Mouse (Mus musculus) neural tube, embryonic 14.5 days (tissue): ENCODE measurements around the gene Trip4. TPM values are rescaled to one million over a fixed set of nuclear protein-coding genes. Genes with fewer than 3 reads are reported as not detected.
"Not testable (repeated sequence)": the region's sequence is repeated elsewhere in the genome, so short reads cannot be mapped to it uniquely, and the experiment has no call there.

Source experiments
- ATAC-seq: fragments of 200-750 bp; cut with Nextera tagmentation; 2 replicates; pipeline ENCODE4 v1.8.0; 2017; ENCODE audit warnings: low read depth, mild to moderate bottlenecking, moderate TSS enrichment, moderate library complexity
- H3K27ac ChIP-seq: fragments of 300-500 bp; sonication (generic); 2 replicates; pipeline ENCODE4 v1.5.1; 2014; ENCODE audit warnings: low read depth, mild to moderate bottlenecking, control low read depth, low read length, moderate library complexity, mixed read lengths
- H3K27me3 ChIP-seq: fragments of 300-500 bp; sonication (generic); 2 replicates; pipeline ENCODE4 v1.6.1; 2014; ENCODE audit warnings: low read length; ENCODE audit not compliant: control insufficient read depth, insufficient read depth
- H3K36me3 ChIP-seq: fragments of 300-500 bp; sonication (generic); 2 replicates; pipeline ENCODE4 v1.6.1; 2014; ENCODE audit warnings: low read length, mixed read lengths; ENCODE audit not compliant: control insufficient read depth, insufficient read depth
- H3K4me1 ChIP-seq: fragments of 300-500 bp; sonication (generic); 2 replicates; pipeline ENCODE4 v1.6.1; 2014; ENCODE audit warnings: low read length; ENCODE audit not compliant: control insufficient read depth, insufficient read depth
- H3K4me2 ChIP-seq: fragments of 300-500 bp; sonication (generic); 2 replicates; pipeline ENCODE4 v1.6.1; 2014; ENCODE audit warnings: mild to moderate bottlenecking, low read depth, low read length, control low read depth
- H3K4me3 ChIP-seq: fragments of 300-500 bp; sonication (generic); 2 replicates; pipeline ENCODE4 v1.5.1; 2014; ENCODE audit warnings: low read depth, low read length, control low read depth, mixed read lengths
- H3K9ac ChIP-seq: fragments of 300-500 bp; sonication (generic); replicated peaks from 2 replicates; pipeline ENCODE4 v1.6.1; 2014; ENCODE audit warnings: low read depth, mild to moderate bottlenecking, control low read depth, low read length, mixed read lengths
- H3K9me3 ChIP-seq: fragments of 300-500 bp; sonication (generic); 2 replicates; pipeline ENCODE4 v1.6.1; 2016; ENCODE audit warnings: low read length; ENCODE audit not compliant: control insufficient read depth
- WGBS: fragments of 180-500 bp; shearing (Covaris S2); extraction: QIAGEN DNeasy Blood & Tissue Kit; methylation state at CpG from one replicate; pipeline ENCODE4 v1.1.7; 2014; 5-methylcytosine and 5-hydroxymethylcytosine counted together
- polyA plus RNA-seq: library from polyadenylated mRNA; unstranded; fragments of >200 nt; fragmentation: Nextera tagmentation; extraction: Ambion mirVana; gene quantifications from 2 replicates; pipeline ENCODE4 v1.2.1, GENCODE M21; 2014

Gene Trip4
- polyA plus RNA-seq, 1 experiment from 2014 or later, result 37.2 TPM

DNA sequence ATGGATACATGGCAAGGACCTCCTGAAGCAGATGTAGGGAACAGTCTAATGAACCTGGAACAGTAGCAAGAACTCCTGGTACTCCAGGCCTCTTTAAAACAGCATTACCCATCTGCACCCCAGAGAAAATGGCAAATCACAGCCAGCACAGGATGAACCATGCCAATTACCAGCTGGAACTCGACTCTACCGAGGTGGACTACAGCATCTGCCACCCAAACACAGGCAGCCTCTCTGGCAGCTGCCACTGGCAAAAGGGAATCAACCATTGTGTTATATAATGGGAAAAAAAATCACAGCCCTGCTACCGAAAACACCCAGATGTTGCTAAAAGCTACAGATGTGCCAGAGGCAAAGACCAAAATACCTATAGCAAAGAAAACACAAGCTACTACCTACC is 115.5 kb downstream of the Trip4 start:
- WGBS, result 42% methylated on average over 3 of the region's 3 CpGs
- H3K27me3 ChIP-seq, result no peaks in the 10 kb centered on the region
- H3K4me1 ChIP-seq, result peaks cover 21% of the 10 kb centered on the region
- peak; percentile 46; the same call in 1 of the 2 replicates for ATAC-seq
- H3K9ac ChIP-seq, result no peak overlapping the region
- peaks cover 3% of the 10 kb centered on the region; the same call in 1 of the 2 replicates for H3K36me3 ChIP-seq
- H3K27ac ChIP-seq, result peak overlapping the region; percentile 24; the same call in 1 of the 2 replicates
- H3K4me3 ChIP-seq, result no peak overlapping the region
- H3K4me2 ChIP-seq, result no peak overlapping the region
- H3K9me3 ChIP-seq, result no peaks in the 10 kb centered on the region

DNA sequence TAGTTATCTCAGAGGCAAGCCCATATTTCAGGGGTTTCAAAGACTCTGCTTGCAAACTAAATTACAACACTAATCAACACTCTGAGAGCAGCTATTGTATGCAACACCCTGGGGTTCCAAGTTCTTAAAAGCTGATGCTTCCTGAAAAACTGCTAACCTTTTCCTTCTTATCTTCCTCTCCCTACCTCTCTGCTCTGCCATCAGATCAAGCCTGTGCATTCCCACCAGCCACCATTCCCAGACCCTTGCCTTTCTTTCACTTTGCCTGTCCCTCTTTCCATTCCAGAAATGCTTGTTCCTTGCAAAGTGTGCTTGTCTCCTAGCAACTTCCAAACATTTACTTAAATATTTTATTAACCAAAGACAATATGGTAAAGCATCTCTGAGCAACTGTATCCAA is 116.7 kb downstream of the Trip4 start:
- Histone ChIP-seq H3K4me3 (no peak overlapping the region), H3K4me2 (no peak overlapping the region), H3K27ac (no peak overlapping the region), H3K4me1 (peaks cover 30% of the 10 kb centered on the region), H3K9me3 (no peaks in the 10 kb centered on the region), H3K36me3 (peaks cover 3% of the 10 kb centered on the region; the same call in 1 of the 2 replicates), H3K9ac (no peak overlapping the region), H3K27me3 (no peaks in the 10 kb centered on the region)
- ATAC-seq, result no peak

DNA sequence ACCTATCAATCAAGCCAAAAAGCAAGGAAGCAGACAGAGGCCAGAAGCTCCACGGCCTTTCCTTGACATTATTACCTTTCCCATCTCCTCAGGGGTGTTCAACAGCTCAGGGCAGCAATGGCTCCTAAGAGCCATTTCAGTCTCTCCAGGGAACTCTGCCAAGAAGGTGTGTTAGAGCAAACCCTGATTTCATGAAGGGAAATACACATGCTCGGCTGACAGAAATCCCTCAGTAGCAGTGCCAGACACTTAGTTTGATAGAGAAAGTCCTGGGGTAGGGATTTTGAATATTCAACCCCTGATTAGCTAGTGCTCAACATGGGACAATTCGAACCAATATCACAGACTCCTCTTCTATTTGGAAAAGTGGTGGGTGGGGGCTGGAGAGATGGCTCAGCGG is 117.5 kb downstream of the Trip4 start:
- Histone ChIP-seq H3K4me1 (peaks cover 36% of the 10 kb centered on the region), H3K36me3 (peaks cover 3% of the 10 kb centered on the region; the same call in 1 of the 2 replicates), H3K27me3 (no peaks in the 10 kb centered on the region), H3K9me3 (no peaks in the 10 kb centered on the region), H3K4me2 (no peak overlapping the region), H3K4me3 (no peak overlapping the region), H3K27ac (no peak overlapping the region), H3K9ac (no peak overlapping the region)
- 65% methylated on average over 4 of the region's 4 CpGs for WGBS
- no peak for ATAC-seq

DNA sequence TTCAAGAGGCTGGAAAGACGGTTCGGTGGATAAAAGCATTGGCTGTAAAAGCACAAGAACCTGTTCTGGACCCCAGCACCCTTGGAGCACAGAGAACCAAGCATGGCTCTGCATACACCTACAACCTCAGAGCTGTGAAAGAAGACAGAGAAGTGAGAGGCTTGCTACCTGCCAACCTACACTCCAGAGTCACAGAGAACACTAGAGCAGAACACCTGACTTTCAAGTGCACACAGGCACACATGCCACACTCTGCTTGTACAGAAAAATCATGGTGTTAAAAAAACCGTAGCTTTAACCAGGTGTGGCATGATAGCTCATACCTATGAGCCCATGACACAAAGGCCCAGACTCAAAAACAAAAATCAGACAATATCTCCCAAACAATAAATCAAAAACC is 118.8 kb downstream of the Trip4 start:
- H3K27me3 ChIP-seq, result no peaks in the 10 kb centered on the region
- H3K4me2 ChIP-seq, result no peak overlapping the region
- no peak overlapping the region for H3K9ac ChIP-seq
- peaks cover 35% of the 10 kb centered on the region for H3K4me1 ChIP-seq
- WGBS, result 90% methylated on average over 3 of the region's 3 CpGs
- no peak overlapping the region for H3K4me3 ChIP-seq
- H3K27ac ChIP-seq, result no peak overlapping the region
- no peak for ATAC-seq
- no peaks in the 10 kb centered on the region for H3K9me3 ChIP-seq
- peaks cover 3% of the 10 kb centered on the region; the same call in 1 of the 2 replicates for H3K36me3 ChIP-seq

DNA sequence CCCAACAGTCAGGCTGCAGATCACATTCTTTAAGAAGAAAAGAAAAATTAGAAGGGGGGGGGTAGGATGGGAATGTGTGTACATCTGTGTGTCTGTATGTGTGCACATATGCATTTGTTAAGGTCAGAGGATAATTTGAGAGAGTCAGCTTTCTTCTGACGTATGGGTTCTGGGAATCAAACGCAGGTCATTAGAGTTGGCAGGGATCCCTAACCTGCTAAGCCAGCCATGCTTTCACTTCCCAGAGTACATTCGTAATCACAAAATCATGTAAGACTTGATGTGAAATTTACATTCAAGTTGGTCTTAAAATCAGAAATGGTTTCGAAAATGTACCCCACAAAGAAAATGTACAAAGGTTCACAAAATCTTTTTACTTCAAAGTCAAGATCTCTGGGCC is 120.0 kb downstream of the Trip4 start:
- 61% methylated on average over 4 of the region's 4 CpGs for WGBS
- Histone ChIP-seq H3K27ac (0 out of 2 replicates have a peak overlapping the region, but pooled peaks have one; percentile 1), H3K4me2 (no peak overlapping the region), H3K4me1 (peaks cover 34% of the 10 kb centered on the region), H3K27me3 (no peaks in the 10 kb centered on the region), H3K36me3 (no peaks in the 10 kb centered on the region), H3K9ac (no peak overlapping the region), H3K4me3 (no peak overlapping the region), H3K9me3 (no peaks in the 10 kb centered on the region)
- no peak for ATAC-seq

DNA sequence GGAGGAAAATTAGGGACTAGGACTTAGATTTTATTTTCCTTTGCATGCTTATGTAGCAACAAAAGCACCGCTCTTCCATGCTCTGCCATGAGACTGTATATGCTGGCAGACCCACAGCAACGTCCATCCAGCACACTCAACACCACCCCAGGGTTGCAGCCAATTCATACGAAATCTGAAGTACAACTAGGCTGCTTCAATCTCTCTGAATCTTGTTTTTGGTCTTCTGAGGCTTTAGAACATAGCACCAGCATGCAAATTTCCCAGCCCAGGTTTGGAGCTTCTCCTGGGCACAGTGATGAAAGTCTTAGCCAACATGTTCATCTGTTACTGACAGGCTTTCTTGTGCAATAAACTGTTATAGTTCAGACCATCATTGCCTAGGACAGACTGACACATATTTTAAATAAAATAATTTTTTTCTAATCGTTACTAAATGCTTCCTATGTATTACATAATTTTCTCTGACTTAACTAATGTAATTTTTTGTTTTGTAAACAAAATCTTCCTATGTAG is 120.7 kb downstream of the Trip4 start:
- H3K9me3 ChIP-seq, result no peaks in the 10 kb centered on the region
- no peak for ATAC-seq
- no peaks in the 10 kb centered on the region for H3K36me3 ChIP-seq
- H3K4me2 ChIP-seq, result no peak overlapping the region
- no peaks in the 10 kb centered on the region for H3K27me3 ChIP-seq
- no peak overlapping the region for H3K4me3 ChIP-seq
- H3K4me1 ChIP-seq, result peaks cover 34% of the 10 kb centered on the region
- WGBS, result 61% methylated on average over 4 of the region's 4 CpGs
- no peak overlapping the region for H3K9ac ChIP-seq
- peak overlapping the region; percentile 65 for H3K27ac ChIP-seq

DNA sequence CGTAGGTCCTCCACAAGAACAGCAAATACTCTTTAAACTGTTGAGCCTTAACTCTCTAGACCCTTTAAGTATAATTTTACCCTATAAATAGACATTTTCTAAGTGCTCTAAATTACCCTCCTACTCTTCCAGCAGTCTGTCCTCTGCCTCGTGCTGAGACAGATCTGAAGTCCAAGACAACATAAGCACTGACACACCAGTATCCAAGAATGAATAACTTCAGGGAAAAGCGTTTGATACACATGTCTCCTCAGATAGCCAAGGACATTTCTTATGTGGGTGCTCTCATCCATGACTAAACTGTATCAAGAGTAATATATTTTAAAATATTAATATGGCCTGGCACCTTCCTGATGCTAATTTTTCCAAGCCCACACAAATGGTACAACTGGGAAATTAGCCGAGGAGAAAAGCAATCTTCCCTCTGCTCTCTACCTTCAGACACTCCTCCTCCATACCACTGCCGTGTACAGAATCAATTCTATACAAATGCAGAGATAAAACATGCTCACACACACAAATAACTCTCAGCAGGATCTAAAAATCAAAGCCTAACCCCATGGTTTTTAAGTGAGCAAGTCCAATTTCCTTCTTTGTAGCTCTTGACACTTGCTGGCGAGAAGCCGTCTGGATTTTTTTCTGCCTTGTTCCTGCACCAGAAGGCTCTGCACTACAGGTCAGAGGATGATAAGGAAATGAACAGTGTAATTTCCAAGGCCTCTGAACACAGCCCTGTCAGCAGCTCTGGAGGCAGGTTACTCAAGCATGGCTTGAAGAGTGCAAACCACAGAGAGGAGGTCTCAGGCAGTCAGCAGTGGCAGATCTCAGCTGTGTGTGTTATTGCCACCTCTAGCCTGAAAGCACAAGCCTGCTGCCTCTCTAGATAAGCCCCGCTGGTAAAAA is 121.5 kb downstream of the Trip4 start:
- Histone ChIP-seq H3K27me3 (no peaks in the 10 kb centered on the region), H3K9ac (no peak overlapping the region), H3K9me3 (no peaks in the 10 kb centered on the region), H3K27ac (peak overlapping the region; percentile 65), H3K36me3 (no peaks in the 10 kb centered on the region), H3K4me1 (peaks cover 32% of the 10 kb centered on the region), H3K4me2 (no peak overlapping the region), H3K4me3 (no peak overlapping the region)
- peak; percentile 80; the same call in 1 of the 2 replicates for ATAC-seq
- WGBS, result 25% methylated on average over 8 of the region's 8 CpGs

DNA sequence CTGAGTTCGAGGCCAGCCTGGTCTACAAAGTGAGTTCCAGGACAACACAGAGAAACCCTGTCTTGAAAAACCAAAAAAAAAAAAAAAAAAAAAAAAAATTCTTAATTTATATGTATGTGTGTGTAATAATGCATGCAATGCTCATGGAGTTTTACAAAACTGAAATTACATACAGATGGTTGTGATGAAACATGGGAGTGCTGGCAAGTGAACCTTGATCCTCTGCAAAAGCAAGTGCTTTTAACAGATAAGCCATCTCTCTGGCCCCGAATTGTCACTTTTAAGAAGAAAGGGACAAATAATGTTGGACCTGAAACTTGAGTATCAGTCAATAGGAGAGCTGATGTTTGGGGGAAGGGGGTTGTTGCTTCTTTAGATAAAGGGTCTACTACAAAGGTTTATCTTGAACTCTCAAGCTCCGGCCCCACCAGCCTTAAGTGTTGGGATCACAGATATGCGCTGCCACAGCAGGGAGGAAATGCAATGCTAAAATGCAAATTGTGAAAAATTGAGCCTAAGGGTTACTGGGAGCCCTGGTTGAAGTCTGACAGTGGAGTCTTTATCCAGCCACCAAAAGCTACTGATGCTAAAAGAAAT is 122.7 kb downstream of the Trip4 start:
- WGBS, result 93% methylated on average over 4 of the region's 4 CpGs
- Histone ChIP-seq H3K9me3 (no peaks in the 10 kb centered on the region), H3K27ac (no peak overlapping the region), H3K27me3 (no peaks in the 10 kb centered on the region), H3K4me1 (peaks cover 25% of the 10 kb centered on the region), H3K4me2 (no peak overlapping the region), H3K9ac (no peak overlapping the region), H3K36me3 (no peaks in the 10 kb centered on the region), H3K4me3 (no peak overlapping the region)
- no peak for ATAC-seq

DNA sequence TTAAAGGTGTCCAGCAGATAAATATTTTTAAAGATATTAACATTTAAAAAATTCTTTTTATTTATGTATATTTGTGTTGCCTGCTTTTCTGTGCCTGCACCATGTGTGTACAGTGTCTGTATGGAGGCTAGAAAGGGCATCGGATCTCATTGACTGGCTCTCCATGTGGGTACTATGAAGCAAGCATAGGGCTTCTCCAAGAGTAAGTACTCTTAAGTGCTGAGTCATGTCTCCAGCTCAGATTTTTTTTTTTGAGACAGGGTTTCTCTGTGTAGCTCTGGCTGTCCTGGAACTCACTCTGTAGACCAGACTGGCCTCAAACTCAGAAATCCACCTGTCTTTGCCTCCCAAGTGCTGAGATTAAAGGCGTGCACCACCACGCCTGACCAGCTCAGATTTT is 129.0 kb downstream of the Trip4 start:
- ATAC-seq, H3K36me3 ChIP-seq, H3K4me3 ChIP-seq, H3K4me1 ChIP-seq, H3K9me3 ChIP-seq, H3K9ac ChIP-seq, H3K4me2 ChIP-seq, H3K27me3 ChIP-seq, H3K27ac ChIP-seq: not testable (repeated sequence)
- 92% methylated on average over 3 of the region's 3 CpGs for WGBS
